Mouse (Mus musculus): Measurements from ENCODE around the gene Gm20817.
"Not testable (repeated sequence)": the region's sequence is repeated elsewhere in the genome, so short reads cannot be mapped to it uniquely, and the experiment has no call there.

Gene Gm20817

GRCm38 (mm10) chrY:68832628-68833027 lies at the start of gene Gm20817:
Gene Gm20817, minus strand, starts transcription at chrY:68832728.
- DNase-seq: not testable (repeated sequence)

Data from right cerebral cortex, postnatal 4 days (tissue).